Mouse (Mus musculus): ENCODE data around the gene Abi3bp. TPM values are rescaled to one million over a fixed set of nuclear protein-coding genes. Genes with fewer than 3 reads are reported as not detected.

Abi3bp gene
- total and polyA plus RNA-seq, 3 experiments: 4.8 to 6.4 (median 5.6) TPM

GRCm38 (mm10) chr16:56677146-56677545, 199.5 kb downstream of the Abi3bp start:
- H3K36me3 ChIP-seq (ENCODE audit: control insufficient read depth, insufficient read depth, low read length): no peaks in the 10 kb centered on the region
- no peak for DNase-seq
- no peak overlapping the region for H3K4me3 ChIP-seq
- H3K27ac ChIP-seq: no peak overlapping the region
- intact Hi-C loops (cut with DNase I): loop anchor here (1.0 to 5.0 kb wide), 3 partner anchors 155 to 367 kb away; no protein-coding TSS in a partner anchor
- no peak overlapping the region for H3K9ac ChIP-seq (ENCODE audit: low read depth, low read length)
- H3K4me1 ChIP-seq (ENCODE audit: control insufficient read depth, insufficient read depth, low read length): no peaks in the 10 kb centered on the region
- H3K27me3 ChIP-seq (ENCODE audit: control insufficient read depth, insufficient read depth, low read length): no peaks in the 10 kb centered on the region
- TF ChIP-seq CTCF (IDR thresholded peaks at IDR 0.05): peak; percentile 65
- no peak for TF ChIP-seq EP300 (IDR thresholded peaks at IDR 0.05; ENCODE audit: insufficient read depth, low read depth, low read length)
- 45% methylated on average over 4 of the region's 4 CpGs for WGBS
- no peaks in the 10 kb centered on the region for H3K79me2 ChIP-seq (replicated peaks; ENCODE audit: control insufficient read depth, insufficient read depth, low read length)

- Histone ChIP-seq H3K79me2 (replicated peaks; ENCODE audit: control insufficient read depth, insufficient read depth, low read length) (no peaks in the 10 kb centered on the region), H3K4me1 (ENCODE audit: control insufficient read depth, insufficient read depth, low read length) (no peaks in the 10 kb centered on the region), H3K4me3 (no peak overlapping the region), H3K27ac (no peak overlapping the region), H3K36me3 (ENCODE audit: control insufficient read depth, insufficient read depth, low read length) (no peaks in the 10 kb centered on the region), H3K27me3 (ENCODE audit: control insufficient read depth, insufficient read depth, low read length) (no peaks in the 10 kb centered on the region), H3K9ac (ENCODE audit: low read depth, low read length) (no peak overlapping the region)
- DNase-seq: no peak
- TF ChIP-seq EP300 (IDR thresholded peaks at IDR 0.05; ENCODE audit: insufficient read depth, low read depth, low read length): no peak
- no peak for TF ChIP-seq CTCF (IDR thresholded peaks at IDR 0.05)
- TF ChIP-seq POLR2A (IDR thresholded peaks at IDR 0.05; ENCODE audit: insufficient read depth, low read depth, low read length): no peak
- WGBS: 85% methylated on average over 8 of the region's 8 CpGs
- intact Hi-C loops (cut with DNase I): no loop called here
Measured at GRCm38 (mm10) chr16:56681010-56681645, 203.4 kb downstream of the Abi3bp start.

- WGBS: 93% methylated on average over 5 of the region's 5 CpGs
Measured at GRCm38 (mm10) chr16:56686747-56687146, 209.1 kb downstream of the Abi3bp start.

GRCm38 (mm10) chr16:56690715-56691114, 213.0 kb downstream of the Abi3bp start:
- H3K27ac ChIP-seq: no peak overlapping the region
- H3K4me3 ChIP-seq: no peak overlapping the region
- WGBS: 87% methylated on average over 7 of the region's 7 CpGs
- intact Hi-C loops (cut with DNase I): no loop called here
- no peak for DNase-seq
- no peaks in the 10 kb centered on the region for H3K79me2 ChIP-seq (replicated peaks; ENCODE audit: control insufficient read depth, insufficient read depth, low read length)
- no peak overlapping the region for H3K9ac ChIP-seq (ENCODE audit: low read depth, low read length)
- no peaks in the 10 kb centered on the region; the same call in 1 of the 2 replicates for H3K36me3 ChIP-seq (ENCODE audit: control insufficient read depth, insufficient read depth, low read length)
- TF ChIP-seq EP300 (IDR thresholded peaks at IDR 0.05; ENCODE audit: insufficient read depth, low read depth, low read length) (no peak), POLR2A (IDR thresholded peaks at IDR 0.05; ENCODE audit: insufficient read depth, low read depth, low read length) (no peak), CTCF (IDR thresholded peaks at IDR 0.05) (no peak)
- H3K4me1 ChIP-seq (ENCODE audit: control insufficient read depth, insufficient read depth, low read length): no peaks in the 10 kb centered on the region
- H3K27me3 ChIP-seq (ENCODE audit: control insufficient read depth, insufficient read depth, low read length): no peaks in the 10 kb centered on the region

More at GRCm38 (mm10) chr16:56686747-56687146, 209.1 kb downstream of the Abi3bp start:
- Histone ChIP-seq H3K4me3 (no peak overlapping the region), H3K27me3 (ENCODE audit: control insufficient read depth, insufficient read depth, low read length) (no peaks in the 10 kb centered on the region), H3K27ac (no peak overlapping the region), H3K79me2 (replicated peaks; ENCODE audit: control insufficient read depth, insufficient read depth, low read length) (no peaks in the 10 kb centered on the region), H3K9ac (ENCODE audit: low read depth, low read length) (no peak overlapping the region), H3K4me1 (ENCODE audit: control insufficient read depth, insufficient read depth, low read length) (no peaks in the 10 kb centered on the region), H3K36me3 (ENCODE audit: control insufficient read depth, insufficient read depth, low read length) (no peaks in the 10 kb centered on the region)
- intact Hi-C loops (cut with DNase I): no loop called here
- no peak for DNase-seq
- TF ChIP-seq EP300 (IDR thresholded peaks at IDR 0.05; ENCODE audit: insufficient read depth, low read depth, low read length) (no peak), POLR2A (IDR thresholded peaks at IDR 0.05; ENCODE audit: insufficient read depth, low read depth, low read length) (no peak), CTCF (IDR thresholded peaks at IDR 0.05) (no peak)

- Histone ChIP-seq H3K4me1 (ENCODE audit: control insufficient read depth, insufficient read depth, low read length) (no peaks in the 10 kb centered on the region), H3K4me3 (no peak overlapping the region), H3K27me3 (ENCODE audit: control insufficient read depth, insufficient read depth, low read length) (no peaks in the 10 kb centered on the region), H3K79me2 (replicated peaks; ENCODE audit: control insufficient read depth, insufficient read depth, low read length) (no peaks in the 10 kb centered on the region), H3K27ac (no peak overlapping the region), H3K9ac (ENCODE audit: low read depth, low read length) (no peak overlapping the region), H3K36me3 (ENCODE audit: control insufficient read depth, insufficient read depth, low read length) (peaks cover 7% of the 10 kb centered on the region)
- DNase-seq: no peak
- WGBS: 85% methylated on average over 2 of the region's 2 CpGs
- TF ChIP-seq CTCF (IDR thresholded peaks at IDR 0.05) (no peak), POLR2A (IDR thresholded peaks at IDR 0.05; ENCODE audit: insufficient read depth, low read depth, low read length) (no peak), EP300 (IDR thresholded peaks at IDR 0.05; ENCODE audit: insufficient read depth, low read depth, low read length) (no peak)
- intact Hi-C loops (cut with DNase I): no loop called here
Measured at GRCm38 (mm10) chr16:56696448-56696847, 218.8 kb downstream of the Abi3bp start.

GRCm38 (mm10) chr16:56700898-56701297, 223.2 kb downstream of the Abi3bp start:
- TF ChIP-seq EP300 (IDR thresholded peaks at IDR 0.05; ENCODE audit: insufficient read depth, low read depth, low read length) (no peak), POLR2A (IDR thresholded peaks at IDR 0.05; ENCODE audit: insufficient read depth, low read depth, low read length) (no peak), CTCF (IDR thresholded peaks at IDR 0.05) (no peak)
- Histone ChIP-seq H3K79me2 (replicated peaks; ENCODE audit: control insufficient read depth, insufficient read depth, low read length) (no peaks in the 10 kb centered on the region), H3K9ac (ENCODE audit: low read depth, low read length) (no peak overlapping the region), H3K36me3 (ENCODE audit: control insufficient read depth, insufficient read depth, low read length) (peaks cover 7% of the 10 kb centered on the region), H3K4me1 (ENCODE audit: control insufficient read depth, insufficient read depth, low read length) (no peaks in the 10 kb centered on the region), H3K4me3 (no peak overlapping the region), H3K27ac (no peak overlapping the region), H3K27me3 (ENCODE audit: control insufficient read depth, insufficient read depth, low read length) (no peaks in the 10 kb centered on the region)
- intact Hi-C loops (cut with DNase I): no loop called here
- WGBS: 94% methylated on average over 3 of the region's 3 CpGs
- DNase-seq: no peak
